Mouse (Mus musculus) forebrain, embryonic 12.5 days (tissue): ENCODE measurements around the gene Gm20388. TPM values are rescaled to one million over a fixed set of nuclear protein-coding genes. Genes with fewer than 3 reads are reported as not detected.

Source experiments
- ATAC-seq: fragments of 200-750 bp; cut with Nextera tagmentation; 2 replicates; pipeline ENCODE4 v1.8.0; 2017; ENCODE audit warnings: moderate TSS enrichment; ENCODE audit not compliant: low FRiP score
- H3K27ac ChIP-seq: fragments of 300-500 bp; sonication (generic); 2 replicates; pipeline ENCODE4 v1.5.1; 2016; ENCODE audit warnings: mild to moderate bottlenecking
- H3K27me3 ChIP-seq: fragments of 300-500 bp; sonication (generic); 2 replicates; pipeline ENCODE4 v1.6.1; 2016; ENCODE audit warnings: mild to moderate bottlenecking
- H3K36me3 ChIP-seq: fragments of 300-500 bp; sonication (generic); replicated peaks from 2 replicates; pipeline ENCODE4 v1.6.1; 2016; ENCODE audit warnings: mild to moderate bottlenecking
- H3K4me1 ChIP-seq: fragments of 300-500 bp; sonication (generic); 2 replicates; pipeline ENCODE4 v1.6.1; 2016
- H3K4me2 ChIP-seq: fragments of 300-500 bp; sonication (generic); 2 replicates; pipeline ENCODE4 v1.6.1; 2016; ENCODE audit warnings: mild to moderate bottlenecking, moderate library complexity
- H3K4me3 ChIP-seq: fragments of 300-500 bp; sonication (generic); replicated peaks from 2 replicates; pipeline ENCODE4 v1.5.1; 2016; ENCODE audit warnings: mild to moderate bottlenecking
- H3K9ac ChIP-seq: fragments of 300-500 bp; sonication (generic); 2 replicates; pipeline ENCODE4 v1.6.1; 2016; ENCODE audit warnings: mild to moderate bottlenecking
- H3K9me3 ChIP-seq: fragments of 300-500 bp; sonication (generic); 2 replicates; pipeline ENCODE4 v1.6.1; 2016
- WGBS: fragments of 180-500 bp; shearing (Covaris S2); methylation state at CpG from one replicate; pipeline ENCODE4 v1.1.7; 2016; 5-methylcytosine and 5-hydroxymethylcytosine counted together
- polyA plus RNA-seq: library from polyadenylated mRNA; unstranded; fragments of >200 nt; fragmentation: Nextera tagmentation; extraction: Ambion mirVana; gene quantifications from 2 replicates; pipeline ENCODE4 v1.2.1, GENCODE M21; 2016

Gm20388 gene
- polyA plus RNA-seq, 1 experiment from 2014 or later: not detected

DNA sequence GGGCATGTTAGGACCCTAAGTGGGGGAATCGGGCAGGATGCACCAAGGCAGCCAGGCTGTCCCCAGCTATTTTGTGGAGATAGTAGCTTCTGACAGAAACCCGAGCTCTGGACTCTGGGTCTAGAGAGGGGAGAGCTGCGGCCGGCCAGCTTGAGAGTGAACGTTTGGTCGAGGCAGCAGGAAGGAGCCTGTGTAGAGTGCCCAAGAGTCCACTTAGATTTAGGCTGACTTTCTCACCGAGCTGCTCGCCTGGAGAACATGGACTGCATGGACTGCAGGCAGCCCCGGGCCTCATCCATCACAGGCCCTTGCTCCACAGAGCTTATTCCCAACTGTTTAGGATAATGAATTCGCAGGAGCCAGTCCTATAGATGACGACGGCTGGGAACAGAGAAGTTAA, 639.8 kb downstream of the Gm20388 start:
- 0 out of 2 replicates have a peak overlapping the region, but pooled peaks have one; percentile 24 for H3K4me3 ChIP-seq
- peaks cover 19% of the 10 kb centered on the region for H3K36me3 ChIP-seq
- H3K27ac ChIP-seq: peak overlapping the region; percentile 96
- H3K9ac ChIP-seq: peak overlapping the region; percentile 48; the same call in 1 of the 2 replicates
- H3K4me1 ChIP-seq: peaks cover 100% of the 10 kb centered on the region
- 10% methylated on average over 12 of the region's 12 CpGs for WGBS
- H3K27me3 ChIP-seq: 0 out of 2 replicates have a peak, but pooled peaks cover 3% of the 10 kb centered on the region
- ATAC-seq: no peak; the same call in 1 of the 2 replicates
- H3K9me3 ChIP-seq: no peaks in the 10 kb centered on the region
- peak overlapping the region; percentile 57 for H3K4me2 ChIP-seq

DNA sequence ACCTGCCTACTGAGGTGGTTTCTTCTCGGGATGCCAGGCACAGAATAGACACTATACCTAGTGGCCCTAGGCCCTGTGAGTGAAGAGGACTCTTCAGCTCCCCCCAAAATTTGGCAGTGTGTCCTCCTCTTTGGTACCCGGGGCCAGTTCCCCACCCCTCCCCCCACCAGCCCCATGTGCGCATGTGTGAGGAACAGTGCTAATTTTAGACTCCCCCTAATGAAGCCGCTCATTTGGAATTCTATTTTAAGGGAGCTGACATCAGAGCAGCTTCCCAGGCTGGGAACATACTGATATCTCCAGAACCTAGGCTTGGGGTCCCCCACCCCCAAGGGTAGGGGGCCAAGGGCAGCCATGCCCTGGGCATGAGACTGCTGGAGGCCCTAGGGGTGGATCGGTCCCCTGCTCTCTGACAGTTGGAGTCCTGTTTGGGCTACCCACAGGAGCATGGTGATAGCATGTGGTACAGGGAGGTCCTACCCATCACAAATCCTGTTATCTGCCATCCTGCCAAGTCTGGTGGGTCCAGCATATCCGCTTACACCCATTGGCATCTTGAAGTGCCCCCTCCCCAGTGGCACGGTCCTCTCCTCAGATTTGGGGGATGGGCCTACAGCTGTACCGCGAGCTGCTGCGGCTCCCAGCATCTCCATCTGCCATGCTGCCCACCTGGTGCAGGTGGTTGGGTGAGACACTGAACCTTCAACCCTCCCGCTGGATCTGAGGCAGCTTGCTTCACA, 640.5 kb downstream of the Gm20388 start:
- no peaks in the 10 kb centered on the region for H3K9me3 ChIP-seq
- peak overlapping the region; percentile 57 for H3K4me2 ChIP-seq
- H3K9ac ChIP-seq: 0 out of 2 replicates have a peak overlapping the region, but pooled peaks have one; percentile 0
- peaks cover 19% of the 10 kb centered on the region for H3K36me3 ChIP-seq
- ATAC-seq: peak; percentile 15; the same call in 1 of the 2 replicates
- H3K4me1 ChIP-seq: peaks cover 100% of the 10 kb centered on the region
- H3K4me3 ChIP-seq: no peak overlapping the region
- peak overlapping the region; percentile 96 for H3K27ac ChIP-seq
- WGBS: 60% methylated on average over 11 of the region's 11 CpGs
- H3K27me3 ChIP-seq: 0 out of 2 replicates have a peak, but pooled peaks cover 3% of the 10 kb centered on the region

DNA sequence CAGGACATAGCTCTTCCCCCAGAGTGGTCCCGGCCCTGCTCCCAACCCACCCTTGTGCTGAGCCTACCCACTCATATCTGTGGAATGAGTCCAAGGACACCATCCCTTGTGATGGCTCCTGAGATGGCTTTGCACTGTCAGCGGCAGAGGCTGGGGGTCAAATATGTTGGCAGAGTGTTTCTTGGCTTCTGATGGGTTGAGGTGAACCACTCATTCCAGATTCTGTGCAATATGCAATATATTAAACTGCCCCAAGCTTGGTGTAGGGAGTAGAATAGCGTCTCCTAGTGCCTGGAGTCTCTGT, 641.0 kb downstream of the Gm20388 start:
- Histone ChIP-seq H3K4me2 (peak overlapping the region; percentile 57), H3K4me1 (peaks cover 100% of the 10 kb centered on the region), H3K4me3 (no peak overlapping the region), H3K9ac (0 out of 2 replicates have a peak overlapping the region, but pooled peaks have one; percentile 0), H3K27ac (peak overlapping the region; percentile 96), H3K9me3 (no peaks in the 10 kb centered on the region), H3K27me3 (0 out of 2 replicates have a peak, but pooled peaks cover 3% of the 10 kb centered on the region), H3K36me3 (peaks cover 19% of the 10 kb centered on the region)
- ATAC-seq: no peak
- 90% methylated on average over 3 of the region's 3 CpGs for WGBS

DNA sequence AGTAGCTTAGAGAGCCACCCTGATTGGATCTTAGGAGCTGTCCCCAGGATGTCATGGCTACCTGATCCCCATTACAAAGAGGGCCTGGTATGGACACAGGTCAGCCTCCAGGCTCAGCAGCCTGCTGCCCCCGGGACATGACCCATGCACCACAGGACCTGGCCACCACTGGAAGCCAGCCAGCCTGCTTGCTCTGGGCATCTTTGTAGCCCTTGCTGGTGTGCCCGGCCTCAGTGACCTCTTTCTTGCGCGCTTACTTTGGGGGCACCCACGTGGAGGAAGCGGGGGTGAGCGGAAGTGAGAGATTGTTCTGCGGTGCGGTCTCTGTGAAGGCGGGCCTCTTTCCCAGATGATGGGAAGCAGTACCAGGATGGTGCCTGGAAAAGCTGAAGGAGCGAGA, 641.9 kb downstream of the Gm20388 start:
- Histone ChIP-seq H3K36me3 (peaks cover 19% of the 10 kb centered on the region), H3K27ac (no peak overlapping the region), H3K9ac (0 out of 2 replicates have a peak overlapping the region, but pooled peaks have one; percentile 0), H3K4me1 (peaks cover 100% of the 10 kb centered on the region), H3K27me3 (0 out of 2 replicates have a peak, but pooled peaks cover 3% of the 10 kb centered on the region), H3K4me3 (no peak overlapping the region), H3K4me2 (no peak overlapping the region), H3K9me3 (no peaks in the 10 kb centered on the region)
- 91% methylated on average over 11 of the region's 11 CpGs for WGBS
- ATAC-seq: no peak

DNA sequence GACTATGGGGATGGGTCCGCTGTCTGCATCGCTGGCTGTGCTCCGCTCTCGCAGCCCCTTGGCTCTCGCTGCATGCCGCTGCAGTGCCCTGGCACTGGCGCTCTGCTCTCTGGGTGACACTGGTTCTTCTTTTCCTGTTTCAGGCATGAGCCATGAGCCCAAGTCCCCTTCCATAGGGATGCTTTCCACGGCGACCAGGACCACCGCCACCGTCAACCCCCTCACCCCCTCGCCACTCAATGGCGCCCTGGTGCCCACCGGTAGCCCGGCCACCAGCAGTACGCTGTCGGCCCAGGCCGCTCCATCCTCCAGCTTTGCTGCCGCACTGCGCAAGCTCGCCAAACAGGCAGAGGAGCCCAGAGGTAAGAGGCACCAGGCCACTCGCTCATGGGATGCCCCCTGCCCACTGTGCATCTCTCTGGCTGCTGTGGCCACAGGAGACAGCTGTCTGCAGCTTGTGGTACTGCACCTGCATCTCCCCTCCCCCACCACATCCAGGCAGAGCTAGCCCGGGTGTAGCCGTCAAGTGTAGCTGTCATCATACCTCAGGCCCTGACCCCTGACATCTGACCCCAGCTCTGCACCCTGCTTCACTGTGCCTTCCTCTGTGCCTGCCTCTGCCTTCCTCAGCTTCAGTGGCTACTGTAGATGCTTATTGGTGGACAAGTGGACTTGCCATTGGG, 642.9 kb downstream of the Gm20388 start:
- H3K4me2 ChIP-seq: no peak overlapping the region
- ATAC-seq: no peak
- H3K9me3 ChIP-seq: no peaks in the 10 kb centered on the region
- peak overlapping the region; percentile 59; the same call in 1 of the 2 replicates for H3K27ac ChIP-seq
- no peak overlapping the region for H3K4me3 ChIP-seq
- 0 out of 2 replicates have a peak overlapping the region, but pooled peaks have one; percentile 4 for H3K9ac ChIP-seq
- 0 out of 2 replicates have a peak, but pooled peaks cover 3% of the 10 kb centered on the region for H3K27me3 ChIP-seq
- peaks cover 19% of the 10 kb centered on the region for H3K36me3 ChIP-seq
- 93% methylated on average over 24 of the region's 24 CpGs for WGBS
- H3K4me1 ChIP-seq: peaks cover 100% of the 10 kb centered on the region

DNA sequence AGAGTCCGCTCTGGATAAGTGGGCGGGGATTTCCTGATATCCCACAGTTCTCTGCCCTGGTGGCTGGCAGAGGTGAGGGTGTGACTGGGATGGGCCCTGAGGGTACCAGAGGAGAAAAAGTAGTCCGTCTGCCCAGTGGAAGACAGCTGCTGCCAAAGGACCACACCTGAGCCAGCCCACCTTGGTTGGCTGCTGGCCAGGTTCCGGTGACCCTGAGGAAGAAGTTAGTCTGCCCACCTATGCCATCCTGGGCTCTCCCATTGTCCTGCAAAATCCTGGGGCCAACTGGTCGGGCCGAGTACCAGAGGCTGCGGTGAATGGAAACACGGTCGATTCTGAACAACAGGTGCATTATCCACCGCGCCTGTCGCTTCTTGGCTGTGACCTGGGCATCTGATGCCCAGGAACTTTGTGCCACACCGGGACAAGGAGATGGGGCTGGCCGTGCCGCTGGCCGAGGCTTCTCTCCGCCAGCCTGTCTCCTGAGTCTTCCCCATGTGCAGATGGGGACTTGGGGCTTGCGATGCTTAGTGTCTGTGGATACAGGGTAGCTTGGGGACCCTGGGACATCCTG, 643.9 kb downstream of the Gm20388 start:
- no peak for ATAC-seq
- Histone ChIP-seq H3K4me2 (no peak overlapping the region), H3K9me3 (no peaks in the 10 kb centered on the region), H3K9ac (no peak overlapping the region), H3K36me3 (peaks cover 25% of the 10 kb centered on the region), H3K4me1 (peaks cover 100% of the 10 kb centered on the region), H3K27me3 (0 out of 2 replicates have a peak, but pooled peaks cover 3% of the 10 kb centered on the region), H3K27ac (0 out of 2 replicates have a peak overlapping the region, but pooled peaks have one; percentile 8), H3K4me3 (no peak overlapping the region)
- WGBS: 94% methylated on average over 18 of the region's 18 CpGs

DNA sequence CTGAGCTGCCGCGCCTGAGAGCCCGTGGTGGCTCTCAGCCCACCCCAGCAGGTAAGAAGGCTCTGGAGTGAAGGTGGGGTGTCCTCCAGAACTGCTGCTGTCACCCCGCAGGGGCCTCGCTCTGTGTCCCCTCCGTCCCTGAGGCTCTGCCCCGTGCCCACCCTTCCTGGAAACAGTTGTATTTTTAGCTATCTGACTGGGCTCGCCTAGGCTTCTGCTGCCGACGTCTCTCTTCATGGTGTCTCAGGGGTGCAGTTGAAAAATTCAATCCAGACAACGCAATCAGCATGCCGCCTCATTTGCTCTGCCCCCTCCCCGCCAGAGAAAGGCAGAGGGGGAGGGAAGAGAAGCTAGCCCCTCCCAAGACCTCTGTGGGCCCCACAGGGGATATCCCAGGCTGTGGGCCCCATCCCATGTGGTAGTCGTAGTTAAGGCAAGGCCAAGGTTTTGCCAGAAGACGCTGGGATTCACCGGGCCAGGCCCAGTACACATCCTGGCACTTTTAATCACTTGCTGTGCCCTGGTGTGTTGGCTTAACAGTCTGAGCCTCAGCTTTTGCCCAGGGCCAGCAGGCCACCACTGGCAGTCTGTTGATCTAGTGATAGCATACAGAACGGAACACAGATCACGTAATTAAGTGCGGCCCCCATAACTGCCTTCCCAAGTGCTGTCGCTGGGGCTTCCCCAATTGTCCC, 645.7 kb downstream of the Gm20388 start:
- H3K27ac ChIP-seq: peak overlapping the region; percentile 86
- peaks cover 100% of the 10 kb centered on the region for H3K4me1 ChIP-seq
- peaks cover 7% of the 10 kb centered on the region; the same call in 1 of the 2 replicates for H3K27me3 ChIP-seq
- no peak for ATAC-seq
- peak overlapping the region; percentile 42 for H3K9ac ChIP-seq
- H3K4me3 ChIP-seq: no peak overlapping the region
- WGBS: 58% methylated on average over 20 of the region's 20 CpGs
- no peak overlapping the region for H3K4me2 ChIP-seq
- peaks cover 25% of the 10 kb centered on the region for H3K36me3 ChIP-seq
- no peaks in the 10 kb centered on the region for H3K9me3 ChIP-seq

DNA sequence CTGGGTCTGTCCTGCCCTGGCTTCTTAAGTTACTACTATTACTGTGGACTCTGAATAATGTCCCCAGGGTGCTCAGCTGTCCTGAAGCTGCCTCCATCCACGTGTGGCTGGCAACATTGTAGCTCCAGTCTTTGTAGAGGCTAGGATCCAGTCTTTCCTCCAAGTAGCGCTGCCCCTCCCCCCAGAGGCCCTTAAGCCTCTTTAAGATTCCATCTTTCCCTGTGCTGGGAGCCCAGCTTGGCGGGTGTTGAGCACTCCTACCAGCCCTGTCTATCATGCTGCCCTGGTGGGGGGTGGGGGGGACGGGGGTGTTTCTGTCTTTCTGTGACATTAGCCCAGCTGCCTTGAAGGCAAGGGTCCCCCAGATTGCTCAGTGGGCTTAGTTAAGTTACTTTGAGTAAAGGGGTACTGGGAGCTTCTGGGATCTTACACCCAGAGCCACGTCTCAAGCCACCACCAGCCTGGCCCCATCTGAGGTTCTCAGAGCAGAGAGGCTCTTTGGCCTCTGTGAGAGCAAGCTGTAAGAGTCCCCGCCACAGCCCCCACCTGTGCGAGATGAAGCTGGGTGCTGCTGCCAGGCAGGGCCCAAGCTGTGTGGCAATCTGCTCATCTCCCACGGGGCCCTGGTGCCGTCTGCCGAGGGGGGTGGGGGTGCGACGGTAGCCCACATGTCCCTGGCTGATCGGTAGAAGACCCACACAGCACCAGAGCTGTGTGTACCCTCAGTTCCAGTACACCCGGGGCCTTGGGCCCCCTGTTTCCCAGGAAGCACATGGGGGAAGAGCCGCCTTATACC, 646.7 kb downstream of the Gm20388 start:
- 0 out of 2 replicates have a peak, but pooled peaks have one; percentile 1 for ATAC-seq
- WGBS: 43% methylated on average over 15 of the region's 15 CpGs
- H3K27ac ChIP-seq: peak overlapping the region; percentile 86
- peak overlapping the region; percentile 16; the same call in 1 of the 2 replicates for H3K4me2 ChIP-seq
- no peaks in the 10 kb centered on the region for H3K9me3 ChIP-seq
- H3K36me3 ChIP-seq: peaks cover 25% of the 10 kb centered on the region
- no peak overlapping the region for H3K9ac ChIP-seq
- H3K4me1 ChIP-seq: peaks cover 100% of the 10 kb centered on the region
- no peak overlapping the region for H3K4me3 ChIP-seq
- H3K27me3 ChIP-seq: peaks cover 6% of the 10 kb centered on the region; the same call in 1 of the 2 replicates

DNA sequence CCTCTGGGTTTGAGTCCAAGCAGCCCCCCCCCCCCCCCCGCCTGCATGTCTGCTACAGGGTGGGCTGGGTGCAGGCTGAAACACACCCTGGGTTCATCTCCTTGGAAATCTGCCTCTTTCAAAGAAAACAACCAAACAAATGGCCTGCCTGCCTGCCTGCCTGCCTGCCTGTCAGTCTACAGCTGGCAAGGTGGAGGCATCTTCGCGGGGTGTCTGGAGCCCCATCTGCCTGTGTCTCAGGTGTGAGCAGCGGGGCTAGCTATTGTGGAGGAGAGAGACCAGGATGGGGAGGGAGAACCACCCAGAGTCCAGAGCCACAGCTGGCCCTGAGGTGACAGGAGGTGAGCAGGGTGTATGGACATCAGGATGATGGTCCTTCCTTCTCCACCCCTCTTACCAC, 647.5 kb downstream of the Gm20388 start:
- H3K27ac ChIP-seq: peak overlapping the region; percentile 86
- 36% methylated on average over 4 of the region's 4 CpGs for WGBS
- no peak for ATAC-seq
- H3K9ac ChIP-seq: no peak overlapping the region
- H3K4me2 ChIP-seq: 0 out of 2 replicates have a peak overlapping the region, but pooled peaks have one; percentile 0
- H3K9me3 ChIP-seq: no peaks in the 10 kb centered on the region
- no peak overlapping the region for H3K4me3 ChIP-seq
- H3K36me3 ChIP-seq: peaks cover 25% of the 10 kb centered on the region
- peaks cover 4% of the 10 kb centered on the region; the same call in 1 of the 2 replicates for H3K27me3 ChIP-seq
- peaks cover 100% of the 10 kb centered on the region for H3K4me1 ChIP-seq

DNA sequence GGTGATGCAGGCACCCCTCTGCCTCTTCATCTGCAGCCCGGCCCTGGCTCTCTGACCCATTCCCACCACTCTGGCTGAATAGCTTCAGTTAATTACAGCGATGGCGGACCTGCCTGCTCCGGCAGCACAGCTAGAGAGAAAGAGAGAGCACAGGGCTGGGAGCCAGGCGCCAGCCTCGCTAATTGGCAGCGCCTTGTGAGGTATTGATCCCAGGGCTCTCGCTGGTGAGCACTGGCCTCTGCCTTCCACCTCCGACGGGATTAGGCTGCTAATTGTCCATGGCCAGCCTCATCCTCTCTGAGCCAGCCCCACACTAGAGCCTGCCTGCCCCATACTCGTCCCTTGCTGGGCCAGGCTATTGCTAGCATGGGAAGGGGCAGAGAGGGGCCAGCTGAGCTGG, 649.0 kb downstream of the Gm20388 start:
- H3K4me1 ChIP-seq: peaks cover 100% of the 10 kb centered on the region
- peak overlapping the region; percentile 6; the same call in 1 of the 2 replicates for H3K4me2 ChIP-seq
- peaks cover 4% of the 10 kb centered on the region; the same call in 1 of the 2 replicates for H3K27me3 ChIP-seq
- 0 out of 2 replicates have a peak overlapping the region, but pooled peaks have one; percentile 0 for H3K4me3 ChIP-seq
- H3K36me3 ChIP-seq: peaks cover 12% of the 10 kb centered on the region
- no peaks in the 10 kb centered on the region for H3K9me3 ChIP-seq
- ATAC-seq: peak; percentile 68
- H3K27ac ChIP-seq: peak overlapping the region; percentile 86
- H3K9ac ChIP-seq: peak overlapping the region; percentile 18; the same call in 1 of the 2 replicates
- 4% methylated on average over 11 of the region's 11 CpGs for WGBS

DNA sequence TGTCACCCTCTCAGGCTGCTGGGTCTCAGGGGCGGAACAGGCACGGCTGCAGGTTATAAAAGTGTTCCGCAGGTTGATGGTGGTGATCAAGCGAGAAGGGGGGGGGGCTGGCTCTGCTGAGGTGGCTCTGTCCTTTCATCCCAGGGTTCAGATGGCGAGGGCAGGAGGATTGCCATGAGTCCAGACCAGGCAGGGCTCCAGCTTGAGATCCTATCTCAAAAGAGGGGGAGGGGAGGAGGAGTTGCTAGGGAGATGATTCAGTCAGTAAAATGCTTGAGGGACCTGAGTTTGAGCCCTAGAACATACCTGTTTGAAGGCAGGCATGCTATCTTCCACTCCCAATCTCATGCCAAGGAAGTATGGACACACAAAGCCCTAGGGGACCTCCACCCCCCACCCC, 649.9 kb downstream of the Gm20388 start:
- Histone ChIP-seq H3K36me3 (peaks cover 6% of the 10 kb centered on the region), H3K9ac (peak overlapping the region; percentile 18; the same call in 1 of the 2 replicates), H3K4me2 (no peak overlapping the region), H3K27me3 (peaks cover 4% of the 10 kb centered on the region; the same call in 1 of the 2 replicates), H3K27ac (peak overlapping the region; percentile 86), H3K4me3 (no peak overlapping the region), H3K9me3 (no peaks in the 10 kb centered on the region), H3K4me1 (peaks cover 99% of the 10 kb centered on the region)
- 72% methylated on average over 5 of the region's 5 CpGs for WGBS
- no peak for ATAC-seq
